Mouse (Mus musculus): ENCODE measurements at regions not wholly inside any gene's neighbourhood (a gene's known extent, or its start where the extent isn't known, plus 50 kb on each side); places are given as distances from the start of the nearest gene placed in this dataset.

GRCm38 (mm10) chr12:26143411-26143810 lies 271.6 kb downstream of the Rnf144a start:
- TF ChIP-seq CTCF (IDR thresholded peaks at IDR 0.05; ENCODE audit: low read depth) (no peak), EP300 (optimal IDR thresholded peaks at IDR 0.05) (no peak)

All from stomach, postnatal 0 days (tissue).